Mouse (Mus musculus): ENCODE results near the gene Olfr45. TPM values are rescaled to one million over a fixed set of nuclear protein-coding genes. Genes with fewer than 3 reads are reported as not detected.
A peak's percentile ranks its signal among the peaks of the same experiment; 100 is the strongest.
"Not testable (repeated sequence)": the region's sequence is repeated elsewhere in the genome, so short reads cannot be mapped to it uniquely, and the experiment has no call there.

Gene Olfr45
- total RNA-seq (2021), result not detected
- long read RNA-seq, experiment 1, result 0 reads
- long read RNA-seq, experiment 2, result 0 reads

DNA sequence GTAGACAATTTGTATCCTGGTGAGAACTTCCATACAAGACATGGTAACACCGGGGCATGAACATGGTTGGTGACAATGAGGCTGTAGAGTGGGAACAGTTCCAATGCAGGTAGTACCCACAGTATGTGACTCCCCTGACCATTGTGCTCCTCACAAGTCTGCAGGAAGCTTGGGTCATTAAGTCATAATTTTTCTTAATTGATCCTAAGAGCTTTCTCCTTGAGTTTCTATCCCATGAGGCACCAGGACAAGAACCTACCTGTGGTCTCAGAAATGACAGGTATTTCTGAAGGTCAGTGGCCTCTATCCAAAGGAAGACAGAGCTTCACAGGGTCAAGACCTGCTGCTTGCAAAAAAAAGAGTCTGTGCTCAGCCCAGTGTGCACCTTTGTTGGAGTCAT is at the start of gene Olfr45:
Olfr45 (plus strand) TSS at position 301 of the 400 bp plus-strand sequence.
- no peak for DNase-seq

DNA sequence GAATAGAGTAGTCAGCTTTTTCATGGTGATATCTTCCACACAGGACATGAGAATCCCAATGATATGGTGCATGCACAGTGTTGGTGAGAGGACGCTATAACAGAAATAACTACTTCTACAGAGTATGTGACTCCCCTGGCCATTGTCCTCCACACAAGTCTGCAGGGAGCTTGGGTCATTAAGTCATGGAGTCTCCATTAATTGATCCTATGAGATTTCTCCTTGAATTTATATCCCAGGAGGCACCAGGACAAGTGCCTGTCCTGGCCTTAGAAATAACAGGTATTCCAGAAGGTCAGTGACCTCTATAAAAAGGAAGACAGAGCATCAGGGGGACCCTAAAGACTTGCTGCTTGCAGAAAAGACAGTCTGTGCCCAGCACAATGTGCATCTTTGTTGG is 35.6 kb upstream of the Olfr45 start, which contains the start of gene Olfr53:
Olfr53 (plus strand) TSS at position 301 of the 400 bp plus-strand sequence.
- no peak for DNase-seq

DNA sequence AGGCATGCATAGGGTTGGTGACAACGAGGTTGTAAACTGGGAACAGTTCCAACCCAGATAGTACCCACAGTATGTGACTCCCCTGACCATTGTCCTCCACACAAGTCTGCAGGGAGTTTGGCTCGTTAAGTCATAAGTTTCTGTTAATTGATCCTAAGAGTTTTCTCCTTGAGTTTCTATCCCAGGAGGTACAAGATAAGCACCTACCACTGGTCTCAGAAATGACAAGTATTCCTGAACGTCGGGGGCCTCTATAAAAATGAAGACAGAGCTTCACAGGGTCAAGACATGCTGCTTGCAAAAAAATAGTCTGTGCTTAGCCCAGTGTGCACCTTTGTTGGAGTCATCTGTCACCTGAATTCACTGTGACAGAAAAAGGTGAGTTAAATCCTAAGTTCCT is 22.1 kb upstream of the Olfr45 start, which contains the start of gene Olfr539:
Olfr539 (plus strand) TSS at position 301 of the 400 bp plus-strand sequence.
- DNase-seq, result no peak

DNA sequence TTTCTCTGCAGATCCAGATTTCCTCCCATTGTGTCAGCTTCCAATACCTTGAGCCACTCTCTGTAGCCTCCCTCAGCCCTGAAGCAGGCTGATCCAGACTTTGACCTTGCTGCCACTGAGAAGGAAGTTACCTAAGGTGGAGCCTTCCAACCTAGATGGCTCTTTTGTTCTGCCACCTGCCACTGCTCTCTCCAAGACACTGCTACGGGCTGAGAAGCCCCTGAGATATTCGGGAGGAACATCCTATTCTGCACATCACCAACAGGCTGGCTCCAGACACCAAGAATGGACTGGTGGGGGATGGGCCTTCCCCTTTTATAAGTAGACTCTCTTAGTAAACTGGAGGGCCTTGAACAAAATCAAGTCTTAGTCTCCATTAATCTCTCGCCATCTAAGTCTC is 11.1 kb upstream of the Olfr45 start:
- DNase-seq, result not testable (repeated sequence)

DNA sequence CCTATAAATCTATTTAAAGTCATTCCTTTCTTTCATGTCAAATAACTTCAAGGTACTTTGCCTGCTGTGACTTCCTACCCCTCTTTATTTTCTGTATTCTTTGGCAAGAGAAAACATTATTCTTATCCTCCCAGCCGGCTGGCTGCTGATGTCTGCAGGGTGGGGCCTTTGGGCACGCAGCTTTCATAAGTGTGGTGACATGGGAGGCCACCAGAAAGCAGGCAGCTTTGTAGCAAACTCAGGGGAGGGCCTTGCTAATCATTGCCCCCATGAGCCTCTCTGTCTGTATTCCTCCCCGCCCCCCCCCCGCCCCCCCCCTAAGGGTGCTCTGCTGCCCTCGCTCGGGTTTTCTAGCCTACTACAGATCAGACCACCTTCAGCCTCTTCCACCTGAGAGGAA is 5.9 kb upstream of the Olfr45 start:
- no peak for DNase-seq

DNA sequence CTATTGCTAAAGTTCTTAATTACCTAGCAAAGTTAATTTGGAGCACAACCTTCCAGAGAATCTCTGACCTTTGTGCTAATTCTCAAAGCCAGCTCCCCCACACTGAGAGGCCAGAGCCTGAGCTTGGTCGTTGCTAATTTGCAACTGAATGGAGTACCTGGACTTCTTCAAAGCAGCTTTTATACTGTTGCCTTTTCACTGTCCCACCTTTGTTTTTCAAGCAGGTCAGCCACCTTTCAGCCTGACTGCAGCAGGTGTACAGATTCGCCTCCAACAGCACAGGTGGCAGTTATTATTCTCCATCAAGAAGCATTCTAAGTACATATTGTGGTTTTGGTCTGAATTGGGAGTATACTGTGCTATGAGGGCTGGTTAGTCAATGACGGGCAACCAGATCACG is 2.2 kb upstream of the Olfr45 start:
- not testable (repeated sequence) for DNase-seq

DNA sequence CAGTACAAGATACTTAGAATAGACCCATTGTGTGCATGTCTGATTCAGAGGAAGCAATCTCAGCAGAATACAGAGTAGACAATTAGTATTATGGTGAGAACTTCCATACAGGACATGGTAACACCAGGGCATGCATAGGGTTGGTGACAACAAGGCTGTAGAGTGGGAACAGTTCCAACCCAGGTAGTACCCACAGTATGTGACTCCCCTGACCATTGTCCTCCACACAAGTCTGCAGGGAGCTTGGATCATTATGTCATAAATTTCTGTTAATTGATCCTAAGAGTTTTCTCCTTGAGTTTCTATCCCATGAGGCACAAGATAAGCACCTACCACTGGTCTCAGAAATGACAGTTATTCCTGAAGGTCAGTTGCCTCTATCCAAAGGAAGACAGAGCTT is 15.2 kb downstream of the Olfr45 start, which contains the start of gene Olfr541:
Olfr541 (plus strand) TSS at position 301 of the 400 bp plus-strand sequence.
- DNase-seq, result no peak

DNA sequence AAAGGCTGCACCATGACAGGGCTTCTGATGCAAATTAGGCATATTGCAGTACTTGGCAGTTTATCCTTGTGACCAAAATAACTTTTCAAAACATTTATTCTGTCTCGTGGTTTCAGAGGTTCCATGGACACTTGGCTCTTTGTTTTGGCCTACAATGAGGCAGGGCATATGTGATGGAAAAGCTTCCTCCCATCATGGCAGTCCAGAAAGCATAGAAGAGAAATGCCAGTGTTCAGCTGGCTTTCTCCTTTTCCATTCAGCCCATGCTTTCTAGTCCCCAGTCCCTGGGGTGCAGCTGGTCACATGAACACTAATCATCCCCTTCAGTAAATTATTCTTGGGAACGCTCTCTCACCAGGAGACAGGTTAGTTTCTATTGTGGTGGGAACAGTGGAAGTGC is 24.6 kb downstream of the Olfr45 start:
- no peak for DNase-seq

DNA sequence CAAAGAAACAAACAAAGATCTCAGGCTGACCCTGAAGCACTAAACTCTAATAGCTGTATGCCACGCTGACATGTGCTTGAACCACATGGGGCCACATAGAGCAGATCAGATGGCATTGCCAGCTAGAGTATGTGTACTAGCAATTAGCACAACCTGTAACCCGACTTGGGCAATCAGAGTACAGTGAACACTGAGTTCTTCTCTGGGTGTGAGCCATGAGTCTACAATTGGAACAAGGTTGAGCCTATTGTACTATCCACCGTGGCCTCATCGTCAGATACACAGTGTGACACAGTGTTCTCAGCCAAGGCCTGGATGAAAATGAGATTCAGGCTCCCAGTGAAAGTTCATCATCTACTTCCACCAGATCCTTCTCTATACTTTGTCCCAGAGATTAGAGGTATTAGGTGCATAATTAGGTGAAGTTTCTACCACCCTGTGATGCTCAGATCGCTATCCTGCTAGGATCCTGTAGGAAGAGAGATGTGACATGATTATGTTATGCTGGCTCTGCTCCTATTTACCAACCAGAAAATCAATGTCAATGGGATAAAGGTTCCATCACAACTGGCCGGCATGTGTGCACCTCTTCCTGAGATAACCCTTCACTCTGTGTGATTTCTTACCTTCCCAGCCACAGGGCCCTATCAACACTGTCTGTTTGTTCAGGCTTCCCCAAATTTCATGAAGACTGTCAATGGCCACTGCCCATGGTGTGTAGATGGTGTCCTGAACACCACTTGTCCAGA is 26.0 kb downstream of the Olfr45 start:
- DNase-seq, result no peak

DNA sequence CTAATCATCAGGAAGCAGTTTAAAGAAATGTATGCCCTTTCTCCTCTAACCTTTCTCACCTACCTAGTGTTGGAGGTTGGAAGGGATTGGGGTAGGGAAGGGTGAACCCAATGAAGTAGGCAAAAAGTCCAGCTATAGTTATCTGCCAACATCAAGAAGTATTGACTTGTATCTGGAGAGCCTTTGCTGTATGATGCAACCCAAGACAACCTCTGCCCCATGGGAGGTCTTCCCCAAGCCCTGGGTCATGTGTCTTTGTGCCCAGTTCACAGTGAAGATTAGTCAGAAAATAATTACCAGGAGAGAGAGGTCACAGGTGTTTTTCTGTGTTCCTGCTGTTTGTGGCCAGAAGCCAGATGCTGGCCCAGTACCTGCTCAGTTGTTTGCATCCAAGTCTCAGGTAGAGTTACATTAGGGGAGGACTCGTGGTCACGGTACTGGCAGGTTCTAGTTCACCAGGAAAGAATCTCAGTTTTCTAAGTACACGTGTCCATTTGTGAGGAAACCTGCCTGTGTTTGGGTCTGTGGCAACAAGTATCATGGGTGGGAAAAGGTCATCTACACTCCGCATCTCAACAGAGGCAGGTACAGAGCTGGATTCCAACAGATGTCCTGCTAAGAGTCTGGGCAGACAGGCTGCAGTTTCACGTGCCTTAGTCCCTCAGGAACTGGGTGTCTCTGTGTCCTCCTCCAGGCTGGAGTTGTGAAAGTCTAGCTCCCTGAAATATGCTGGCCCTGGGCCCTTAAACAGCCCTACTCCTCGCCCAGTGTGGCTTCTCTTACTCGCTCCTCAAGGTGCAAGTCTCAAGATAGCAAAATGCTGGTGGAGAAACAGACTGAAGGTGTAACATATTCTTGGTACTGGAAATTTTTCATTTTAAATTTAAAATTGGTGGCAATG is 35.7 kb downstream of the Olfr45 start:
- peak in 1 of 2 experiments; percentile 11 for DNase-seq

DNA sequence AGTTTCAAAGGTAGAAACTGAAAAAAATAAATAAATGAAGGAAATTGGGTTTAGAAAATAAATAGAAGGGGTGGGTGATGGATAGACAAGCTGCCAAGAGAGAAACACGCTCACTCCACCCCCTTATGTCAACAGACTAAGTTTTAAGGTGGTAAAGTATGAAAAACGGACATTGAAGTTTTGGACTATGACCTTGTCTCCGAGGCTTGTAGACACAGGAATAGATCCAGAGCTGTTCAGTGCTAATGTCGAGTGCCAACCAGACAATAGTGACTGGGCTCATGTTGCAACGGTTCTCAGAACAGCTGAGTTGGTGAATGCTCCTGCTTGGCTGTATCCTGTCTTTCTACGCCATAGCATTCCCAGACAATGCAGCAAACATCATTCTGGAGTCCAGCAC is 39.3 kb downstream of the Olfr45 start:
- DNase-seq, result no peak

DNA sequence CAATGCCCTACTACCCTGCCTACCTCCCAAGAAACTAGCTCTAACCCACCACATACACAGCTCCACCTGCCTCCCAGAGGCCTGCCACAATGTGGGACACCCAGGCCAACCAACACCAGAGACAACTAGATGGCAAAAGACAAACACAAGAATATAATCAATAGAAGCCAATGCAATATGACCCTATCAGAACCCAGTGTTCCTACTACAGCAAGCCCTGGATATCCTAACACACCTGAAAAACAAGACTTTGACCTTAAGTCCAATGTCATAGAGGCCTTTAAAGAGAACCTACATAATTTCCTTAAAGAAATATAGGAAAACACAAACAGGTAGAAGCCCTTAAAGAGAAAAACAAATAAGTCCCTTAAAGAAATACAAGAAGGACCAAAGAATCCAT is 43.8 kb downstream of the Olfr45 start:
- no peak for DNase-seq

DNA sequence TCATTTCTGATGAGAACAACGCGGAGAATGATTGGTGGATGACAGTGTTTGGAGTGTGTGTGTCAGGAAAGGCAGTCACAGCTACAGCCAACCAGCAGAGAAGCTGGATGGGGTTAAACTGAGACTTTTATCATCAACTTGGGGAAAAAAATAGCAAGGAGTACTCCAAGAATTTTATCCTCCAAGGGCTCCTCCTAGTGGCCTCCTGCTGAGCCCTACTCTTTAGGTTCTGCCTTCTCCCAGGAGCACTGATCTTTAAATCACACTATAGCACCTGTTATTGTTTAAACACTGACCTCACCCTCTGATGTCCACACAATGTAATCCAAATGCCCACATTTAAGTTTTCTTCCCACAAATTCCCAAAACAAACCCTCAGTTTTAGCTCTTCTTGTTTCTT is 51.4 kb downstream of the Olfr45 start:
- no peak for DNase-seq

Other genes with a start within 250 kb of the Olfr45 start
- gene Olfr533, start 218.6 kb upstream of the Olfr45 start, total RNA-seq (2021), result not detected
- gene Olfr535, start 197.7 kb upstream of the Olfr45 start, total RNA-seq (2021), result not detected
- not detected for gene Olfr536, start 174.6 kb upstream of the Olfr45 start, total RNA-seq (2021)
- gene Olfr538, start 114.1 kb upstream of the Olfr45 start, total RNA-seq (2021), result not detected
- gene Olfr46, start 80.7 kb upstream of the Olfr45 start, total RNA-seq (2021), result not detected
- gene Olfr61, start 53.0 kb upstream of the Olfr45 start, total RNA-seq (2021), result not detected
- not detected for gene Olfr53, start 35.5 kb upstream of the Olfr45 start, total RNA-seq (2021)
- not detected for gene Olfr539, start 22.0 kb upstream of the Olfr45 start, total RNA-seq (2021)
- gene Olfr541, start 15.3 kb downstream of the Olfr45 start, total RNA-seq (2021), result not detected
- gene Cyp2e1, start 81.8 kb downstream of the Olfr45 start, total RNA-seq (2021), result 10 to 100 TPM in 1 of 2 experiments, 1 to 10 TPM in 1; 6.0 to 49.3 TPM
- gene Syce1, start 105.9 kb downstream of the Olfr45 start, total RNA-seq (2021), result not detected
- gene Zfp941, start 140.2 kb downstream of the Olfr45 start, total RNA-seq (2021), result under 1 TPM; 0.20 to 0.41 TPM
- gene Urah, start 153.1 kb downstream of the Olfr45 start, total RNA-seq (2021), result 1 to 10 TPM in 1 of 2 experiments, under 1 TPM in 1; 0.77 to 2.4 TPM
- gene Scgb1c1, start 163.6 kb downstream of the Olfr45 start, total RNA-seq (2021), result 10 to 100 TPM; 30.5 to 32.9 TPM
- not detected for gene Odf3, start 165.9 kb downstream of the Olfr45 start, total RNA-seq (2021)
- gene Gm45785, start 174.4 kb downstream of the Olfr45 start, total RNA-seq (2021), result not detected
- 10 to 100 TPM; 18.4 to 21.2 TPM for gene Ric8a, start 175.0 kb downstream of the Olfr45 start, total RNA-seq (2021)
- 1 to 10 TPM; 9.2 TPM for gene Bet1l, start 175.6 kb downstream of the Olfr45 start, total RNA-seq (2021)
- gene Psmd13, start 200.0 kb downstream of the Olfr45 start, total RNA-seq (2021), result 10 to 100 TPM; 76.5 to 84.0 TPM
- gene Sirt3, start 200.4 kb downstream of the Olfr45 start, total RNA-seq (2021), result 10 to 100 TPM; 61.9 to 69.3 TPM
- 1,000 to 10,000 TPM; 3,201 to 3,214 TPM for gene Cox8b, start 218.5 kb downstream of the Olfr45 start, total RNA-seq (2021)
- not detected for gene Nlrp6, start 239.0 kb downstream of the Olfr45 start, total RNA-seq (2021)

Data from heart, adult 18-20 months (tissue).